Mouse (Mus musculus) stomach, postnatal 0 days (tissue): ENCODE measurements around the gene Pon1. TPM values are rescaled to one million over a fixed set of nuclear protein-coding genes. Genes with fewer than 3 reads are reported as not detected.

ENCODE experiments used
- ATAC-seq: fragments of 200-750 bp; cut with Nextera tagmentation; 2 replicates; pipeline ENCODE4 v1.8.0; 2017; ENCODE audit not compliant: low FRiP score, low TSS enrichment
- DNase-seq: peaks from one replicate; pipeline ENCODE4 v3.0.0-alpha.2; 2016; ENCODE audit warnings: low spot score
- H3K27ac ChIP-seq: fragments of 300-500 bp; sonication (generic); replicated peaks from 2 replicates; pipeline ENCODE4 v1.5.1; 2014; ENCODE audit warnings: mild to moderate bottlenecking, control low read depth
- H3K27me3 ChIP-seq: fragments of 300-500 bp; sonication (generic); 2 replicates; pipeline ENCODE4 v1.6.1; 2014; ENCODE audit warnings: low read length; ENCODE audit not compliant: control insufficient read depth, insufficient read depth
- H3K36me3 ChIP-seq: fragments of 300-500 bp; sonication (generic); 2 replicates; pipeline ENCODE4 v1.6.1; 2014; ENCODE audit warnings: low read length, mixed read lengths; ENCODE audit not compliant: control insufficient read depth, insufficient read depth
- H3K4me1 ChIP-seq: fragments of 300-500 bp; sonication (generic); replicated peaks from 2 replicates; pipeline ENCODE4 v1.6.1; 2014; ENCODE audit warnings: antibody characterized with exemption; ENCODE audit not compliant: control insufficient read depth, insufficient read depth
- H3K4me2 ChIP-seq: fragments of 300-500 bp; sonication (generic); replicated peaks from 2 replicates; pipeline ENCODE4 v1.6.1; 2014; ENCODE audit warnings: low read depth, mild to moderate bottlenecking, control low read depth, moderate library complexity
- H3K4me3 ChIP-seq: fragments of 300-500 bp; sonication (generic); 2 replicates; pipeline ENCODE4 v1.5.1; 2014; ENCODE audit warnings: low read depth, low read length, control low read depth
- H3K9ac ChIP-seq: fragments of 300-500 bp; sonication (generic); 2 replicates; pipeline ENCODE4 v1.6.1; 2014; ENCODE audit warnings: mild to moderate bottlenecking, low read length, control low read depth, mixed read lengths
- H3K9me3 ChIP-seq: fragments of 300-500 bp; sonication (generic); 2 replicates; pipeline ENCODE4 v1.6.1; 2016; ENCODE audit warnings: low read length; ENCODE audit not compliant: control insufficient read depth
- CTCF ChIP-seq: IDR thresholded peaks from 2 replicates; pipeline ENCODE4 v1.5.1; 2016; ENCODE audit warnings: antibody characterized with exemption, low read depth, mild to moderate bottlenecking, moderate library complexity
- EP300 ChIP-seq: optimal IDR thresholded peaks from 2 replicates; pipeline ENCODE3; 2016; ENCODE audit warnings: antibody characterized with exemption
- WGBS: fragments of 180-500 bp; shearing (Covaris S2); extraction: QIAGEN DNeasy Blood & Tissue Kit; methylation state at CpG from one replicate; pipeline ENCODE4 v1.1.7; 2014; 5-methylcytosine and 5-hydroxymethylcytosine counted together
- polyA plus RNA-seq: library from polyadenylated mRNA; unstranded; fragments of >200 nt; fragmentation: Nextera tagmentation; extraction: Ambion mirVana; gene quantifications from 2 replicates; pipeline ENCODE4 v1.2.1, GENCODE M21; 2015

The Pon1 gene
- polyA plus RNA-seq, 1 experiment from 2014 or later: 0.52 TPM

GRCm38 (mm10) chr6:5174179-5174812, 19.4 kb downstream of the Pon1 start:
- ATAC-seq (no peak), DNase-seq (no peak)
- H3K9ac ChIP-seq: no peak overlapping the region
- H3K4me1 ChIP-seq: no peaks in the 10 kb centered on the region
- TF ChIP-seq EP300 (no peak), CTCF (no peak)
- 88% methylated on average over 10 of the region's 10 CpGs for WGBS
- H3K4me3 ChIP-seq: no peak overlapping the region
- H3K36me3 ChIP-seq: no peaks in the 10 kb centered on the region
- no peak overlapping the region for H3K27ac ChIP-seq
- no peak overlapping the region for H3K4me2 ChIP-seq
- H3K27me3 ChIP-seq: no peaks in the 10 kb centered on the region
- no peaks in the 10 kb centered on the region for H3K9me3 ChIP-seq

- no peak for ATAC-seq
- no peak for DNase-seq
- no peaks in the 10 kb centered on the region for H3K9me3 ChIP-seq
- H3K4me2 ChIP-seq: no peak overlapping the region
- no peaks in the 10 kb centered on the region for H3K36me3 ChIP-seq
- no peaks in the 10 kb centered on the region for H3K27me3 ChIP-seq
- TF ChIP-seq CTCF (no peak), EP300 (no peak)
- 68% methylated on average over 9 of the region's 9 CpGs for WGBS
- H3K4me3 ChIP-seq: no peak overlapping the region
- no peaks in the 10 kb centered on the region for H3K4me1 ChIP-seq
- H3K27ac ChIP-seq: no peak overlapping the region
- no peak overlapping the region for H3K9ac ChIP-seq
Measured at GRCm38 (mm10) chr6:5172571-5172970, 21.2 kb downstream of the Pon1 start.

GRCm38 (mm10) chr6:5171418-5171817, 22.3 kb downstream of the Pon1 start:
- no peak overlapping the region for H3K4me2 ChIP-seq
- no peak for ATAC-seq
- 71% methylated on average over 4 of the region's 4 CpGs for WGBS

GRCm38 (mm10) chr6:5168158-5168557, 25.6 kb downstream of the Pon1 start:
- H3K4me1 ChIP-seq: no peaks in the 10 kb centered on the region
- H3K27ac ChIP-seq: no peak overlapping the region
- H3K9me3 ChIP-seq: no peaks in the 10 kb centered on the region
- H3K4me3 ChIP-seq: no peak overlapping the region
- WGBS: 88% methylated on average over 9 of the region's 9 CpGs
- ATAC-seq (no peak), DNase-seq (no peak)
- no peak overlapping the region for H3K4me2 ChIP-seq
- H3K9ac ChIP-seq: no peak overlapping the region
- no peak for TF ChIP-seq EP300
- H3K36me3 ChIP-seq: no peaks in the 10 kb centered on the region
- no peaks in the 10 kb centered on the region for H3K27me3 ChIP-seq

More at GRCm38 (mm10) chr6:5171418-5171817, 22.3 kb downstream of the Pon1 start:
- Histone ChIP-seq H3K4me3 (no peak overlapping the region), H3K36me3 (no peaks in the 10 kb centered on the region), H3K9ac (no peak overlapping the region), H3K27ac (no peak overlapping the region), H3K4me1 (no peaks in the 10 kb centered on the region), H3K27me3 (no peaks in the 10 kb centered on the region), H3K9me3 (no peaks in the 10 kb centered on the region)
- TF ChIP-seq EP300: no peak
- TF ChIP-seq CTCF: no peak
- DNase-seq: no peak

- Histone ChIP-seq H3K27ac (no peak overlapping the region), H3K27me3 (no peaks in the 10 kb centered on the region), H3K4me1 (no peaks in the 10 kb centered on the region), H3K4me2 (no peak overlapping the region), H3K9me3 (no peaks in the 10 kb centered on the region), H3K9ac (no peak overlapping the region), H3K4me3 (no peak overlapping the region), H3K36me3 (no peaks in the 10 kb centered on the region)
- TF ChIP-seq CTCF (no peak), EP300 (no peak)
- 52% methylated on average over 14 of the region's 14 CpGs for WGBS
- DNase-seq (no peak), ATAC-seq (no peak)
Measured at GRCm38 (mm10) chr6:5167051-5167677, 26.6 kb downstream of the Pon1 start.

- no peak overlapping the region for H3K4me3 ChIP-seq
- no peaks in the 10 kb centered on the region for H3K4me1 ChIP-seq
- DNase-seq (no peak), ATAC-seq (no peak)
- no peak overlapping the region for H3K27ac ChIP-seq
- no peaks in the 10 kb centered on the region for H3K9me3 ChIP-seq
- H3K36me3 ChIP-seq: no peaks in the 10 kb centered on the region
- no peaks in the 10 kb centered on the region for H3K27me3 ChIP-seq
- H3K4me2 ChIP-seq: no peak overlapping the region
- TF ChIP-seq EP300: no peak
- TF ChIP-seq CTCF: no peak
- no peak overlapping the region for H3K9ac ChIP-seq
- 82% methylated on average over 9 of the region's 9 CpGs for WGBS
Measured at GRCm38 (mm10) chr6:5164855-5165254, 28.9 kb downstream of the Pon1 start.
